Mouse (Mus musculus): ENCODE results near the gene Abhd14a.

The Abhd14a gene

GRCm38 (mm10) chr9:106452821-106453220, 5.3 kb upstream of the Abhd14a start:
- no peak for DNase-seq (ENCODE audit: low spot score in 2 of 2)

- no peak for DNase-seq (ENCODE audit: low spot score in 2 of 2)
Measured at GRCm38 (mm10) chr9:106452351-106452750, 4.9 kb upstream of the Abhd14a start.

GRCm38 (mm10) chr9:106451899-106452298, 4.4 kb upstream of the Abhd14a start:
- DNase-seq (ENCODE audit: low spot score in 2 of 2): no peak

GRCm38 (mm10) chr9:106451298-106451697, 3.8 kb upstream of the Abhd14a start:
- DNase-seq (ENCODE audit: low spot score in 2 of 2): no peak

GRCm38 (mm10) chr9:106450661-106451060, 3.2 kb upstream of the Abhd14a start:
- DNase-seq (ENCODE audit: low spot score in 2 of 2): no peak

GRCm38 (mm10) chr9:106449947-106450346, 2.5 kb upstream of the Abhd14a start:
- DNase-seq (ENCODE audit: low spot score in 2 of 2): no peak

- DNase-seq (ENCODE audit: low spot score in 2 of 2): peak in 1 of 2 experiments; percentile 78
Measured at GRCm38 (mm10) chr9:106448498-106449031, 1.1 kb upstream of the Abhd14a start.

GRCm38 (mm10) chr9:106447951-106448350, 473 bp upstream of the Abhd14a start:
- no peak for DNase-seq (ENCODE audit: low spot score in 2 of 2)

GRCm38 (mm10) chr9:106444836-106445235, 2.6 kb downstream of the Abhd14a start:
- no peak for DNase-seq (ENCODE audit: low spot score in 2 of 2)

- no peak for DNase-seq (ENCODE audit: low spot score in 2 of 2)
Measured at GRCm38 (mm10) chr9:106442680-106443079, 4.8 kb downstream of the Abhd14a start.

GRCm38 (mm10) chr9:106436566-106436965, 10.9 kb downstream of the Abhd14a start:
- no peak for DNase-seq (ENCODE audit: low spot score in 2 of 2)

- DNase-seq (ENCODE audit: low spot score in 2 of 2): no peak
Measured at GRCm38 (mm10) chr9:106433389-106433788, 14.1 kb downstream of the Abhd14a start.

- no peak for DNase-seq (ENCODE audit: low spot score in 2 of 2)
Measured at GRCm38 (mm10) chr9:106430015-106430264, 17.5 kb downstream of the Abhd14a start.

GRCm38 (mm10) chr9:106429221-106430014, 18.1 kb downstream of the Abhd14a start, which contains the start of gene Rpl29:
Gene Rpl29 (plus strand): TSS chr9:106429454.
- DNase-seq (ENCODE audit: low spot score in 2 of 2): peak; percentile 79 to 96

GRCm38 (mm10) chr9:106428719-106429220, 18.7 kb downstream of the Abhd14a start:
- DNase-seq (ENCODE audit: low spot score in 2 of 2): no peak

- peak in 1 of 2 experiments; percentile 91 for DNase-seq (ENCODE audit: low spot score in 2 of 2)
Measured at GRCm38 (mm10) chr9:106421865-106422160, 25.7 kb downstream of the Abhd14a start.

- no peak for DNase-seq (ENCODE audit: low spot score in 2 of 2)
Measured at GRCm38 (mm10) chr9:106421033-106421864, 26.2 kb downstream of the Abhd14a start.

GRCm38 (mm10) chr9:106420608-106421007, 26.9 kb downstream of the Abhd14a start:
- no peak for DNase-seq (ENCODE audit: low spot score in 2 of 2)

- DNase-seq (ENCODE audit: low spot score in 2 of 2): peak; percentile 96 to 98
Measured at GRCm38 (mm10) chr9:106417841-106418625, 29.4 kb downstream of the Abhd14a start.

GRCm38 (mm10) chr9:106416826-106417225, 30.7 kb downstream of the Abhd14a start:
- DNase-seq (ENCODE audit: low spot score in 2 of 2): no peak

GRCm38 (mm10) chr9:106413606-106414005, 33.9 kb downstream of the Abhd14a start:
- DNase-seq (ENCODE audit: low spot score in 2 of 2): no peak

- no peak for DNase-seq (ENCODE audit: low spot score in 2 of 2)
Measured at GRCm38 (mm10) chr9:106412210-106412609, 35.3 kb downstream of the Abhd14a start.
